Mouse (Mus musculus): Measurements from ENCODE around the gene Gabrg3. TPM values are rescaled to one million over a fixed set of nuclear protein-coding genes. Genes with fewer than 3 reads are reported as not detected.

Gabrg3 gene
- polyA plus RNA-seq, 1 experiment from 2014 or later, result 1.4 TPM

DNA sequence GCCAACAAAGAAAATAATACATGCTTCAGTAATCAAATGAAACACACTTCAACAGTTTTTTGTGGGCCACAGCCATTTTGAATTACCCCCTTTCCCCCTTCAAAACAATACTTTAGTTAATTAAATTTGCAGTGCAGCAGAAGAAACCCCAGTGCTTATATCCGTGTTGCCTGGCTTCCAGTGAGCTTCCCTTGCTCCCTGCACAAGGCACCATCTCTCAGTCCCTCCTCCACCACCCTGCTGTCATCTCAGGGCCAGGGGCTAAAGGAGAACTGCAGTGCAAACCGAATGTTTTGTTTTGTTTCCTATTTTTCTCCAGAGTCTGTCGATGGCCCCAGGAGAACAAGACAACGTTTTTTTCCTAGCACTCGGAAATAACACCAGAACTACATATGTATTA is 233.2 kb downstream of the Gabrg3 start:
- H3K4me1 ChIP-seq (ENCODE audit: control insufficient read depth, insufficient read depth, low read length), result no peaks in the 10 kb centered on the region
- no peak overlapping the region for H3K27ac ChIP-seq (ENCODE audit: low read length)
- no peak overlapping the region for H3K4me2 ChIP-seq (ENCODE audit: low read depth, low read length)
- 40% methylated on average over 5 of the region's 5 CpGs for WGBS
- no peaks in the 10 kb centered on the region for H3K9me3 ChIP-seq (replicated peaks; ENCODE audit: control insufficient read depth, low read length)
- H3K4me3 ChIP-seq (replicated peaks; ENCODE audit: low read length), result no peak overlapping the region
- H3K36me3 ChIP-seq (ENCODE audit: control insufficient read depth, insufficient read depth, low read length), result no peaks in the 10 kb centered on the region
- no peak overlapping the region for H3K9ac ChIP-seq (ENCODE audit: low read length)
- no peaks in the 10 kb centered on the region for H3K27me3 ChIP-seq (ENCODE audit: control insufficient read depth, insufficient read depth, low read length)
- no peak for ATAC-seq (ENCODE audit: insufficient read depth, low FRiP score)

DNA sequence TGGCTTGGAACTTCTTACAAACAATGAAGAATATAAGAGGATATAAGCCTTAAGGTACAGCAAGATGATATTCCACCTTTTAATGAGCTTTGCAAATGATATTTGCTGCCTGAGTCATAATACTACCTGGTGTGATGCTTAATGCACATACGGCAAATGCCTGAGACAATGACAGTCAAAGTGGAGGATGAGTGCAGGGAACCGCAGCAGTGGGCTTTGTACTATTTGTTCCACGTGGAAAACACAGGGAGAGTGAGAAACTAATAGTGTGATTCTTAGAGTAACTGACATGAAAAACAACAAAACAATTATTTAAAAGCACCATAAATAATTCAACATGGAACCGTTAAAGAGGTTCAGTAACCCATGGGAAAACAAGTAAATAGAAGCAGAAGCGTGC is 236.2 kb downstream of the Gabrg3 start:
- ATAC-seq (ENCODE audit: insufficient read depth, low FRiP score), result no peak
- Histone ChIP-seq H3K9ac (ENCODE audit: low read length) (no peak overlapping the region), H3K27ac (ENCODE audit: low read length) (no peak overlapping the region), H3K9me3 (replicated peaks; ENCODE audit: control insufficient read depth, low read length) (no peaks in the 10 kb centered on the region), H3K36me3 (ENCODE audit: control insufficient read depth, insufficient read depth, low read length) (no peaks in the 10 kb centered on the region), H3K4me1 (ENCODE audit: control insufficient read depth, insufficient read depth, low read length) (no peaks in the 10 kb centered on the region), H3K4me2 (ENCODE audit: low read depth, low read length) (no peak overlapping the region), H3K27me3 (ENCODE audit: control insufficient read depth, insufficient read depth, low read length) (no peaks in the 10 kb centered on the region), H3K4me3 (replicated peaks; ENCODE audit: low read length) (no peak overlapping the region)
- 83% methylated on average over 5 of the region's 5 CpGs for WGBS

DNA sequence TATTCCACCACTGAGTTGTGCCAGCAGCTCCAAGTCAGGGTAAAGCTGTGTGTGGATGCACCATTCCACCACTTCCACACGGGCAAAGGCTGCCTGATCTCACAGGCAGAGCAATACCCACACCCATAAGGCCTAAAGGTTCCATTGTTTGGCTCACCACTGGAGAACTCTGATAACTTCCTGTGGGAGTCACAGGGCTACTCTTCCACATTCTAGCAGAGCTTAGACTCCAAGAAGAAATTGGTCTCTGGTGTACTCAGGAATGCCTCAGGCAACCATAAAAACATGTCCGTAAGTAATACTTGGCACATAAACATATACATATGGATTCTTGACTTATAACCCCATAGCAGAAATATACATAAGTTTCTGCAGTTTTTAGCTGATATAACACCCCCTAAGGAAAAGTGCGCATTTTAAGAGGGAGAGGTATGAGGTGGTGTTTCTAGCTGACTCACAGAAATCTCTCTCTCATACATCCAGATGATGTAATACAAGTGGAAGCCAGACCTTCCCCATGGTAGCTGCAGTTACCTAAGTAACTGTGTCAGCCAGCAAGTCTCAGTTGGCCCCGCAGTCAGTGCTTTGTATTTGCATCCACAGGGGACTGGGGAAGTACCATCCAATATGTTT is 248.8 kb downstream of the Gabrg3 start:
- H3K9me3 ChIP-seq (replicated peaks; ENCODE audit: control insufficient read depth, low read length), result no peaks in the 10 kb centered on the region
- WGBS, result 75% methylated on average over 4 of the region's 4 CpGs
- no peak overlapping the region for H3K4me2 ChIP-seq (ENCODE audit: low read depth, low read length)
- H3K36me3 ChIP-seq (ENCODE audit: control insufficient read depth, insufficient read depth, low read length), result no peaks in the 10 kb centered on the region
- no peak overlapping the region for H3K27ac ChIP-seq (ENCODE audit: low read length)
- H3K27me3 ChIP-seq (ENCODE audit: control insufficient read depth, insufficient read depth, low read length), result no peaks in the 10 kb centered on the region
- H3K4me3 ChIP-seq (replicated peaks; ENCODE audit: low read length), result no peak overlapping the region
- no peak overlapping the region for H3K9ac ChIP-seq (ENCODE audit: low read length)
- no peak for ATAC-seq (ENCODE audit: insufficient read depth, low FRiP score)
- no peaks in the 10 kb centered on the region for H3K4me1 ChIP-seq (ENCODE audit: control insufficient read depth, insufficient read depth, low read length)

DNA sequence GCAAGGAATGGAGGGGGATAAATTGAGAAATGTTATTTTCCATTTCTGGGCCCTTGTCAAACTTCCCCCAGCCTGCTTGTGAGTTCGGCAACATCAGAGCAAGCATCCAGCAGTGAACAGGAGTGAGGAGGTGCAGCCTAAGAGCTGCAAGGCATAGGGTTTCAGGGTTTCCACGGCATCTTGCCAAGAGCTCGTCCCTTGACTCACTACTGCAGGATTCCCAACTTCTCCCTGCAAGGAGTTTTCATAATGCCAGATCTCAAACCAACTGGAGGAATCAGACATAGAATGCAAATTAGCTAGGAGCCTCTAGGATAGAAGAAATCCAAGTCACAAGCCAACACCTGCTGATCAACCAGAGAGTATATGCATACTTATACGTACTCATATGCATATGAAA is 254.0 kb downstream of the Gabrg3 start:
- Histone ChIP-seq H3K4me3 (replicated peaks; ENCODE audit: low read length) (no peak overlapping the region), H3K27me3 (ENCODE audit: control insufficient read depth, insufficient read depth, low read length) (no peaks in the 10 kb centered on the region), H3K9me3 (replicated peaks; ENCODE audit: control insufficient read depth, low read length) (no peaks in the 10 kb centered on the region), H3K4me2 (ENCODE audit: low read depth, low read length) (no peak overlapping the region), H3K9ac (ENCODE audit: low read length) (no peak overlapping the region), H3K4me1 (ENCODE audit: control insufficient read depth, insufficient read depth, low read length) (no peaks in the 10 kb centered on the region), H3K36me3 (ENCODE audit: control insufficient read depth, insufficient read depth, low read length) (no peaks in the 10 kb centered on the region), H3K27ac (ENCODE audit: low read length) (no peak overlapping the region)
- ATAC-seq (ENCODE audit: insufficient read depth, low FRiP score), result no peak
- 74% methylated on average over 4 of the region's 4 CpGs for WGBS

DNA sequence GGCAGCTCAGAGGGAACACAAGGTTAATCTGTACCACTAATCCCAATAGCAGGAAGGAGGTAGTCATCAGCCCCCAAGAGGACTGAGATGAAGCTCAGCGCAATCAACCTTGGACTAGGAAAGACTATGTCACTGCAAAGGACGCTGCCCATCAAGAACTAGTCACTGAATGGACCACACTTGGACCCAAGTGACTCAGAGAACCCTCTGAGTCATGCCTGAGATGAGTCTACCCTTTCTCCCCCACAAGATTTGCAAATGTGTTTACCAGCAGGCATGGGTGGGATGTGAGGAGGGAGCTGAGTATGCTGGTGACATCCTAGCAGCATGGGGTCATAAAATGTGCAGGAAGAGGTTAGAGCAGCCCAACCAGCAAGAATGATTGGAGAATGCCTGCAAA is 254.5 kb downstream of the Gabrg3 start:
- H3K9ac ChIP-seq (ENCODE audit: low read length), result no peak overlapping the region
- H3K4me1 ChIP-seq (ENCODE audit: control insufficient read depth, insufficient read depth, low read length), result no peaks in the 10 kb centered on the region
- no peak for ATAC-seq (ENCODE audit: insufficient read depth, low FRiP score)
- H3K4me2 ChIP-seq (ENCODE audit: low read depth, low read length), result no peak overlapping the region
- WGBS, result 79% methylated on average over 2 of the region's 2 CpGs
- H3K4me3 ChIP-seq (replicated peaks; ENCODE audit: low read length), result no peak overlapping the region
- H3K9me3 ChIP-seq (replicated peaks; ENCODE audit: control insufficient read depth, low read length), result no peaks in the 10 kb centered on the region
- H3K36me3 ChIP-seq (ENCODE audit: control insufficient read depth, insufficient read depth, low read length), result no peaks in the 10 kb centered on the region
- no peak overlapping the region for H3K27ac ChIP-seq (ENCODE audit: low read length)
- H3K27me3 ChIP-seq (ENCODE audit: control insufficient read depth, insufficient read depth, low read length), result no peaks in the 10 kb centered on the region

DNA sequence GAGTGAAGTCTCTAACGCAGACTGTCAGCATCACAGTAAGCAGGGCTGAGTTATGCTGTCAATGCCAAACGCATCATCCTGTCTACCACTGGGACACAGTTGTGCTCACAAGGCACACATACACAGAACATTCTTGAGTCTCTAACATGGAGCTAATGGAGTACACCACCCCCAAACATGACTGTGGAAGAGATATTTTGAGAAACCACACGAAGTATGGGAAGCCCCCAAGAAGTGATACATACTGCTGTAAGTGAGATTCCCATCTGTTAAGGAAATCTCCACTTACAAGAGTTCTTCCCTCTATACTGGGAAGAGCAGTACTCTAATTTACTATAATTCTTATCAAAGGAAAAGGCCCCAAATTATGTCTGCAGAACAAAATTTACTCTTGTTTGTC is 286.9 kb downstream of the Gabrg3 start:
- WGBS, result 73% methylated on average over 3 of the region's 3 CpGs
- no peak overlapping the region for H3K4me3 ChIP-seq (replicated peaks; ENCODE audit: low read length)
- H3K27me3 ChIP-seq (ENCODE audit: control insufficient read depth, insufficient read depth, low read length), result no peaks in the 10 kb centered on the region
- no peak for ATAC-seq (ENCODE audit: insufficient read depth, low FRiP score)
- no peaks in the 10 kb centered on the region for H3K4me1 ChIP-seq (ENCODE audit: control insufficient read depth, insufficient read depth, low read length)
- H3K9me3 ChIP-seq (replicated peaks; ENCODE audit: control insufficient read depth, low read length), result no peaks in the 10 kb centered on the region
- no peaks in the 10 kb centered on the region for H3K36me3 ChIP-seq (ENCODE audit: control insufficient read depth, insufficient read depth, low read length)
- no peak overlapping the region for H3K9ac ChIP-seq (ENCODE audit: low read length)
- H3K4me2 ChIP-seq (ENCODE audit: low read depth, low read length), result no peak overlapping the region
- H3K27ac ChIP-seq (ENCODE audit: low read length), result no peak overlapping the region

DNA sequence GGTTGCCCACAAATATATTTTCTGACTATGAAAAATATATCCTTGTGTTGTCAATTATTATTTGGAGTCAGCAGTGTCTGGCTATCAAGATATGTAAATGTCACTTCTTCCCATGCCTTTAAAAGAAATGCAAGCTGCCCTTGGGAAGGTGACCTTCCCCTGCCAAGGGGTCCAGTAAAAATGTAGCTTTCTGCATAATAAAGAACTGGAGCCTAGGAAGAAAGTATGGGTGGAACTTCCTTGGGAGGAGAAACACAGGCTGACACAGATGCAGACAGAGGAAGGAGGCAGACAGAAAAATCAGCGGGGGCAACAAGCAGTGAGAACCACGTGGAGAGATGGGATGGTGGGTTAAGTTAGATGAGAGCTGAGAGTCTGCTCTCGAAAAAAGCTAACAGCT is 304.9 kb downstream of the Gabrg3 start:
- no peak overlapping the region for H3K4me2 ChIP-seq (ENCODE audit: low read depth, low read length)
- no peaks in the 10 kb centered on the region for H3K27me3 ChIP-seq (ENCODE audit: control insufficient read depth, insufficient read depth, low read length)
- H3K9ac ChIP-seq (ENCODE audit: low read length), result no peak overlapping the region
- no peak overlapping the region for H3K4me3 ChIP-seq (replicated peaks; ENCODE audit: low read length)
- H3K36me3 ChIP-seq (ENCODE audit: control insufficient read depth, insufficient read depth, low read length), result no peaks in the 10 kb centered on the region
- H3K27ac ChIP-seq (ENCODE audit: low read length), result no peak overlapping the region
- H3K4me1 ChIP-seq (ENCODE audit: control insufficient read depth, insufficient read depth, low read length), result no peaks in the 10 kb centered on the region
- 69% methylated on average over 3 of the region's 3 CpGs for WGBS
- no peaks in the 10 kb centered on the region for H3K9me3 ChIP-seq (replicated peaks; ENCODE audit: control insufficient read depth, low read length)
- ATAC-seq (ENCODE audit: insufficient read depth, low FRiP score), result no peak

DNA sequence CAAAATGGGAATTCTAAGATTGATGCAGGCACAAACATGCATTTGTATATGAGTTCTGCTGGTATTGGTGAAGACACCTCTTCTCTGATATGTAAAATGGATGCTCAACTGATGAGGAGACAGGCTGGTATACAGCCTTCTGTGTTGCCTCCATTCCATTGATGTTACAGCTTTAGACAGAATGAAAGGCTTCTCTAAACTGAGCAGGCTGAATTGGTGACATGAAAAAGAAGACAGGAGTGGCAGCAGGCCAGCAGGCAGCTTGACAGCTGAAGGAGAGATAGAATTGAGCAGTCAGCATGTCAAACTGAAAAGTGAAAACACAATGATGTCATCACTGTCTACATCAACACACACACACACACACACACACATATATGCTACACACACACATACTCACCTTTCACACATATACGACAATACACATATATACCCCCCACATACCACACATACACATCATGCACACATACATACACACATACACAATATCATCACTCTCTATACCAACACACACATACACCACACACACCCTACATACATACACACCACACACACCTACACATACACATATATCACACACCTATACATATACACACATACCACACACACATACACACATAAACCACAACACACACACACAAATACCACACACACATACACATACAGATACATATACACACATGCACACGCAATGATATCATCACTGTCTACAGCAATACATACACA is 315.4 kb downstream of the Gabrg3 start:
- Histone ChIP-seq H3K9me3 (replicated peaks; ENCODE audit: control insufficient read depth, low read length) (no peaks in the 10 kb centered on the region), H3K4me2 (ENCODE audit: low read depth, low read length) (no peak overlapping the region), H3K36me3 (ENCODE audit: control insufficient read depth, insufficient read depth, low read length) (no peaks in the 10 kb centered on the region), H3K27ac (ENCODE audit: low read length) (no peak overlapping the region), H3K4me3 (replicated peaks; ENCODE audit: low read length) (no peak overlapping the region), H3K27me3 (ENCODE audit: control insufficient read depth, insufficient read depth, low read length) (no peaks in the 10 kb centered on the region), H3K9ac (ENCODE audit: low read length) (no peak overlapping the region), H3K4me1 (ENCODE audit: control insufficient read depth, insufficient read depth, low read length) (no peaks in the 10 kb centered on the region)
- no peak for ATAC-seq (ENCODE audit: insufficient read depth, low FRiP score)
- 86% methylated on average over 2 of the region's 2 CpGs for WGBS

DNA sequence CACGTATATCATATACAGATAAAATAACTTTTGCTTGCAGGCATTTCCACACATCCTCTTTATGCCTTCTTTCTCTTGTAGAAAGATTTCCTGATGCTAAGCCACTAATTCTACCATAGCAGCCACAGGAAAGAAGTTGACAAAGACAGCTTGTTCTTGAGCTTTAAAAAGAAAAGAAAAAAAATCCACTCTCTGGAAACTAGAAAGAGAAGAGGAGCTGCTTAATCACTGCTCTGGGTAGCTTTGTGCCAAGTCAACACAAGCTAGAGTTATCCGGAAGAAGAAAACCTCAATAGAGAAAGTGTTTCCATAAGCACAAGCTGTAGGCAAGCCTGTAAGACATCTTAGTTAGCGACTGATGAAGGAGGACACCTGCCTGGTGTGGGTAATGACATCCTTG is 321.6 kb downstream of the Gabrg3 start:
- no peak overlapping the region for H3K27ac ChIP-seq (ENCODE audit: low read length)

More for the DNA sequence above, 321.6 kb downstream of the Gabrg3 start:
- 78% methylated on average over 3 of the region's 3 CpGs for WGBS
- Histone ChIP-seq H3K9ac (ENCODE audit: low read length) (no peak overlapping the region), H3K9me3 (replicated peaks; ENCODE audit: control insufficient read depth, low read length) (no peaks in the 10 kb centered on the region), H3K27me3 (ENCODE audit: control insufficient read depth, insufficient read depth, low read length) (no peaks in the 10 kb centered on the region), H3K4me2 (ENCODE audit: low read depth, low read length) (no peak overlapping the region), H3K4me3 (replicated peaks; ENCODE audit: low read length) (no peak overlapping the region), H3K36me3 (ENCODE audit: control insufficient read depth, insufficient read depth, low read length) (no peaks in the 10 kb centered on the region), H3K4me1 (ENCODE audit: control insufficient read depth, insufficient read depth, low read length) (no peaks in the 10 kb centered on the region)
- no peak for ATAC-seq (ENCODE audit: insufficient read depth, low FRiP score)

Data from stomach, embryonic 16.5 days (tissue).